Mouse (Mus musculus): ENCODE results near the gene Polr2m.
A peak's percentile ranks its signal among the peaks of the same experiment; 100 is the strongest.

The Polr2m gene

DNA sequence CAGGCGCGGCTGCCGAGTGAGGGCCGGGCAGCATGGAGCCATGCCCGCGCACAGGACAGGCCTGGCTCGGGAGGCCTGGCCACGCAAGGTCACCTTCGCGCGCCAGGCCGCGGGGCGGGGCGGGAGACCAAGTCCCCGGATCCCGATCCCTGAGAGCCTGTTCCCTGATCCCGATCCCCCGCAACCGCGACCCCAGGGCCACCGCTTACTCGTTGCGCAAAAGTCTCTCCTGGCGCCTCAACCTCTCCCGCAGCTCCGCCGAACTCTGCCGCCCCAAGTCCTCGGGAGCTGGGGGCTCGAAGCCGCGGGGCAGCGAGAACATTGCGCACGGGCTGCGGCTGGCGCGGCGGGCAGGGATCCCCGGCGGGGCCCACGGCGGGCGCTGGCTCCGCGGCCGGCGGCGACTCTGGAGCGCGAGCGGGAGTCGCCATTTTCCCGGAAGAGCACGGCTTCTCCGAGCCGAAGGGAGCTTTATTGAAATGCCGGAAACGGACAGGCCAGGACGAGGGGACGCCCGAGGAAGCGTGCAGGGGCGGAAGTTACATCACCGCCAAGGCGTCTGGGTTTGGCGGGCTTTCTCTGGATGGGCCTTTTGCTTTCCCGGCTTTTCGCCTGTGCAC lies at the start of gene Polr2m:
Gene Polr2m, minus strand, starts transcription at position 461 of the 620 bp plus-strand sequence.
- Histone ChIP-seq H3K36me3 (ENCODE audit: control insufficient read depth, insufficient read depth, low read length, poor library complexity, severe bottlenecking) (peaks cover 11% of the 10 kb centered on the region), H3K27me3 (ENCODE audit: control insufficient read depth, insufficient read depth, low read length, poor library complexity, severe bottlenecking) (no peaks in the 10 kb centered on the region)
- DNase-seq (ENCODE audit: low read depth, low spot score): peak; percentile 92

DNA sequence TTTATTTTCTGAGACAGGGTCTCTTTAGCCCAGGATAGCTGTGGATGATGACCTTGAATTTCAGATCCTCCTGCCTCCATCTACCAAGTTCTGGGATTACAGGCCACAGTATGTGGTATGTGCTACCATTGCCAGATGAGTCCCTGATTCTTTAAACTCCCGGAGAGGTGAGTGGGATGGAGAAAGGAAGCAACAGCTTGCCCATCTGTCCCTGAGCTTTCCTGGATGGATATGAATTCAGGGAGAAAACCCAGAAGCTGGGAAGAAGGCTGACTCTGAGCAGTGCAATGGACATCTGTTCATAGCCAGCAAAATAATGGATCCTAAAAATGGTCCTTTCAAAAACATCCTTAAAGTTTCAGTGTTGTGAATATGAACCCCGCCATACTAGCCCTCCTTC lies 49.3 kb upstream of the Polr2m start:
- no peak for DNase-seq (ENCODE audit: low read depth, low spot score)
- Histone ChIP-seq H3K27me3 (ENCODE audit: control insufficient read depth, insufficient read depth, low read length, poor library complexity, severe bottlenecking) (no peaks in the 10 kb centered on the region), H3K36me3 (ENCODE audit: control insufficient read depth, insufficient read depth, low read length, poor library complexity, severe bottlenecking) (no peaks in the 10 kb centered on the region)

DNA sequence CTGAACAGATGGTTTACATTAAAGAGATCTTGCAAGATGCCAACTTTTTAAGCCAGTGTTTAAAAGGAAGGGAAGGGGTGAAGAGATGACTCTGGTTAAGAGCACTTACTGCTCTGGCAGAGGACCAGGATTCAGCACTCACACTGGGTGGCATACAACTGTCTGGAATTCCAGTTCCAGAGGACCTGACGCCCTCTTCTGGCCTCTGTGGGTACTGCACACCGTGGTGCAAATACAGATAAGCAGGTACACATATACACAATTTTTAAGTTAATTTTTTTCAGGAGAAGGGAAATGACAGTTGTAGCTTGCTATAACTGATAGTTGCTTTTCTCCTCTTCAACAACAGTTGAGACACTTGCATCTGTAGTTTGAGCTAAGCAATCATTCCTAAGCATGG lies 44.2 kb upstream of the Polr2m start:
- Histone ChIP-seq H3K27me3 (ENCODE audit: control insufficient read depth, insufficient read depth, low read length, poor library complexity, severe bottlenecking) (no peaks in the 10 kb centered on the region), H3K36me3 (ENCODE audit: control insufficient read depth, insufficient read depth, low read length, poor library complexity, severe bottlenecking) (no peaks in the 10 kb centered on the region)
- DNase-seq (ENCODE audit: low read depth, low spot score): no peak

DNA sequence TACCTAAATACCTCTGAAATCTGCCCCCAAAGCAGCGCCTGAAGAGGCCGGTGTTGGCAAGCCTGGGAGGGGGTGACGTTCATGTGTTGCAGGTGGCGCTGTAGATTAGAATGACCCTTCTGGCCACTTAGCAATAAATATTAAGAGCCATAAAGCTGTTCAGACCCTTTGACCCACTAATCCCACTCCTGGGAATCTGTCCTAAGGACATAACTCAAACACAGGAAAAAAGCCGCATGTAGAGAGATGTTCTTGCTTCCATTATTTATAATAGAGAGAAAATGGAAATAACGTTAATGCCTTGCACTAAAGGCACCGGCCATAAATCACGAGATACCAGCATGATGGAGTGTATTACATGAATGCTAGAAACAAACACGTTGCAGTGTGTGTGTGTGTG lies 41.7 kb upstream of the Polr2m start:
- no peak for DNase-seq (ENCODE audit: low read depth, low spot score)
- Histone ChIP-seq H3K27me3 (ENCODE audit: control insufficient read depth, insufficient read depth, low read length, poor library complexity, severe bottlenecking) (no peaks in the 10 kb centered on the region), H3K36me3 (ENCODE audit: control insufficient read depth, insufficient read depth, low read length, poor library complexity, severe bottlenecking) (no peaks in the 10 kb centered on the region)

DNA sequence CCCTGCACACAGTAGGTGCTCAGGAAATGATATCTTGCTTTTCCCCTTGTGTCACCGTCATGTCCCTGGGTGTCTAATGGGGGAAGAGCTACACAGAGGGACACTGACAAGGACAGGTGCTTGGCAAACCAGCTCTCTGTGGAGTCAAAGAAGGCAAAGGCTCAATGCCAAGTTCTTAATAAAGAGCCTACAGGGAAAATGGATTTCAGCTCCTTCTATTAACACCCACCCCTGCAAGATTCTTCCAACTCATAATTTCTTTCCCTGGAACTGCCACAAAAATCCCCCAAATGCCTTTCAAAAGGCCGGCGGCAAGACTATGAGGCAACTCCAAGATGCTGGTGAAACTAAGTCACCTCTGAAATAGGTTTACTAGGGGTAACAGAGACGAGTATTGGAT lies 38.2 kb upstream of the Polr2m start:
- DNase-seq (ENCODE audit: low read depth, low spot score): no peak
- no peaks in the 10 kb centered on the region for H3K36me3 ChIP-seq (ENCODE audit: control insufficient read depth, insufficient read depth, low read length, poor library complexity, severe bottlenecking)
- H3K27me3 ChIP-seq (ENCODE audit: control insufficient read depth, insufficient read depth, low read length, poor library complexity, severe bottlenecking): no peaks in the 10 kb centered on the region

DNA sequence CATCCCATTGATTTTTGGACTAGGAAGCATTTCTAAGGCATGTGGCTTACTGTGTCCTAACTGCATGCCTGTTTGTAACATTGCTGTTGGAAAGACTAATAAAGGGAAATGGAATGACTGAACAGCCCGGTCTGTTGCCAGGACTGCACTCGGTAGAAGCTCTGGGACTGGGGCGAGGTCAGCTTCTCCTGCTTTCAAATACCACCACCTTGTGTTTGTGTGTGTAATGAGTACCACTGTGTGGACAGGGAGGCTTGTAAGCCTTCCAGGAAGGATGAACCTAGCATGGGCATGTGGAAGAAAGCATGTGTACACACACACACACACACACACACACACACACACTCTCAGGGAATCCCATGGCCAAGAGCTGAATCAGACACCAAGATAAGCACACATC lies 34.1 kb upstream of the Polr2m start:
- no peaks in the 10 kb centered on the region for H3K36me3 ChIP-seq (ENCODE audit: control insufficient read depth, insufficient read depth, low read length, poor library complexity, severe bottlenecking)
- no peak for DNase-seq (ENCODE audit: low read depth, low spot score)
- H3K27me3 ChIP-seq (ENCODE audit: control insufficient read depth, insufficient read depth, low read length, poor library complexity, severe bottlenecking): no peaks in the 10 kb centered on the region

DNA sequence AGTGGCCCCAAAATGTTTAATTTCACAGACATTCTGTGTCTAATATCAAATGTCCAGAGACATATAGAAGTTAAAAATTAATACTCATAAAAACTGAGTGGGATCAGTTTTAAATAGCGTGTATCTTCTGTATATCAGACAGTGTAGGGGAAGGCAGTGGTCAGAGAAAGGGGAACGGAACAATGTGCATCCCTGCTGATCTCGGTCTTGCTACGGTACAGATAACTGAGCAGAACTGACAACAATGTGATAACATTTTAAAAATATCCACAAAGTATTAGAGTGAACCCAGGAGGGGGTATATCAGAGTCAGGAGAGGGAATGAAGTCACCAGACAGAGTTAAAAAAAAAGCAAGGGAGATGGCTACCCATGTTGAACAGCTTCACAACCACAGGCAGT lies 31.8 kb upstream of the Polr2m start:
- Histone ChIP-seq H3K27me3 (ENCODE audit: control insufficient read depth, insufficient read depth, low read length, poor library complexity, severe bottlenecking) (no peaks in the 10 kb centered on the region), H3K36me3 (ENCODE audit: control insufficient read depth, insufficient read depth, low read length, poor library complexity, severe bottlenecking) (no peaks in the 10 kb centered on the region)
- no peak for DNase-seq (ENCODE audit: low read depth, low spot score)

DNA sequence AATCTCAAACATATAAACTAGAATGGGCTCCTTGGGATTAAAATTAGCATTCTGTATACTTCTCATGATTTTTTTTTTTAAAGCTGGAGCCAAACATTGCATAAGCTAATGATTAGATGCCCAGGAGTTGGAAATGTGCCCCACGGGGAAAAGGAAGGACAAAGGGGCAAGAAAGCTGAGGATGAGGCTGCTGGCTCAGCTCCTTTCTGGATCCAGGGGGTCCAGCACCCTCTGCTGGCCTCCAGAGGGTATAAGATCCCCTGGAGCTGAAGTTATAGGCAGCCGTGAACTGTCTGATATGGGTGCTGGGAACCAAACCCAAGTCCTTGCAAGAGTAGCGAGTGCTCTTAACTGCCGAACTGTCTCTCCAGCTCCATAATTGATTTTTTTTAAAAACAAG lies 30.1 kb upstream of the Polr2m start:
- Histone ChIP-seq H3K36me3 (ENCODE audit: control insufficient read depth, insufficient read depth, low read length, poor library complexity, severe bottlenecking) (no peaks in the 10 kb centered on the region), H3K27me3 (ENCODE audit: control insufficient read depth, insufficient read depth, low read length, poor library complexity, severe bottlenecking) (no peaks in the 10 kb centered on the region)
- no peak for DNase-seq (ENCODE audit: low read depth, low spot score)

DNA sequence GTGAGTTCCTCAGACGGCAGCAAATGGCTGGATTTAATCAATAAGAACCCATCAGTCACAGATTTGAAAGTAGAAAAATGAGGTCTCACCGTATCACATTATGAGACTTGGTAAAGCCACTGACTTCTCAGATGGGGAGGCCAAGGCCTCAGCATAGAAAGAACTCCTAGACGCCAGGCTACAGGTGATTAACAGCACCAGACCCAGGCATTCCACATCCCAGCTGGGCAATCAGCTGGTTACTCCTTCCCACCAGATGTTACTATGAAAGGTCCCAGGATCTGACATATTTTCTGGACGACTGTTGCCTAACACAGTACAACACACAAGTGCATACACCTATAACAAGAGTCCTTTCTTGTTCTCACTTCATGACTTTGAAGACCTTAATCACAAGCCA lies 27.8 kb upstream of the Polr2m start:
- no peak for DNase-seq (ENCODE audit: low read depth, low spot score)
- Histone ChIP-seq H3K36me3 (ENCODE audit: control insufficient read depth, insufficient read depth, low read length, poor library complexity, severe bottlenecking) (no peaks in the 10 kb centered on the region), H3K27me3 (ENCODE audit: control insufficient read depth, insufficient read depth, low read length, poor library complexity, severe bottlenecking) (no peaks in the 10 kb centered on the region)

DNA sequence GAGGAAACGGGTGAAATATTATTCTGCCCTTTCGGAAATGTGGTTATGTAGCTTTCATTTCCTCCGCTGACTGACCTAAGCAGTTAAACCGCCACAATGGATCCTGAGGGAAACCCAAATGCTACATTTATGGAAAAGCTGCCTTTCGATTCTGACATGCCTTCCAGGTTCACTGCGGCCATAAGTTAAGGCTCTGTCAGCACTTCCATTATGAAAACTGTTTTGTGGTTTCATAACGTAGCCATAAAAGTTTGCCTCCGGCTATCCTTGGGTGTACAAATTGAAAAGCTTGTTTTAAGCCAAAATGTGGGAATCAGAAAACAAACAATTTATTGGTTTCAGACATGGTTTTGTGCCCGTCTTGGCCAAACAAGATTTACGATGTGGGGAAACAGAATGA lies 27.2 kb upstream of the Polr2m start:
- DNase-seq (ENCODE audit: low read depth, low spot score): no peak
- Histone ChIP-seq H3K36me3 (ENCODE audit: control insufficient read depth, insufficient read depth, low read length, poor library complexity, severe bottlenecking) (no peaks in the 10 kb centered on the region), H3K27me3 (ENCODE audit: control insufficient read depth, insufficient read depth, low read length, poor library complexity, severe bottlenecking) (no peaks in the 10 kb centered on the region)

DNA sequence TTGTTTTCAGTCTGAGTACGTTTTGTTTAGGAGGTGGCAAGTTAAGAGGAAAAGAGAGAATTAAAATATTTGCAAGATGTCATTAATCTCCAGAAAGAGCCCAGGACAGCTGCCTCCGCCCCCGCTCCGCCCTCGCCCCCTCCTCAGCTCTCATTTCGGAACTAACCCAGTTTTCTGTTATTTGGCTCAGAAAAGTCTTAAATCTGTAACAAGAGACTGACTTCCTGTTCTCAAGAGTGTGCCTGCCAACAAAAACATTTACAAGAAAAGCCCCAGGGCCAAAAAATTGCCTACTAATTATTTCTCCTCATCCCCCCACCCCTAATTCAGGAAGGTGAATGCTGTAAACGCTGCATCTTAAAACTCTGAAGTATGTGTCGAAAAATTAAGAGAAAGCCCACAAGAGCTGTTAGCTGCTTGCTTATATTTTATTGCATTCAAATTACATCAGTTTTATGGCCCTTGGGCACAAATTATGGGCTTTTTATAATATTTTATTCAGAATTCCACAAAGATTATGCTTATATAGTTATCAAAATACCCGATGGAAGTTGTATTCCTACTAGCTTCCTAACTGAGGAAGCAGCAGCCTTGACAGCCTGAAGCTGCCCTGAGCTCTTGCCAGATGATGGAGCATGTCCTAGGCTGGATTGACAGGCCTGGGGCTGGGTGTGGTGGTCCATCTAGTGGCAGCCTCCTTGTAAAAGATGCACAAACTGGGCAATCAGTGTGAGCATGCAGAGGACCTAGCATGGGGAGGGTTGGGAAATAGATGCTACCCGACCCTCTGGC lies 12.9 kb upstream of the Polr2m start:
- DNase-seq (ENCODE audit: low read depth, low spot score): no peak
- Histone ChIP-seq H3K36me3 (ENCODE audit: control insufficient read depth, insufficient read depth, low read length, poor library complexity, severe bottlenecking) (no peaks in the 10 kb centered on the region), H3K27me3 (ENCODE audit: control insufficient read depth, insufficient read depth, low read length, poor library complexity, severe bottlenecking) (no peaks in the 10 kb centered on the region)

DNA sequence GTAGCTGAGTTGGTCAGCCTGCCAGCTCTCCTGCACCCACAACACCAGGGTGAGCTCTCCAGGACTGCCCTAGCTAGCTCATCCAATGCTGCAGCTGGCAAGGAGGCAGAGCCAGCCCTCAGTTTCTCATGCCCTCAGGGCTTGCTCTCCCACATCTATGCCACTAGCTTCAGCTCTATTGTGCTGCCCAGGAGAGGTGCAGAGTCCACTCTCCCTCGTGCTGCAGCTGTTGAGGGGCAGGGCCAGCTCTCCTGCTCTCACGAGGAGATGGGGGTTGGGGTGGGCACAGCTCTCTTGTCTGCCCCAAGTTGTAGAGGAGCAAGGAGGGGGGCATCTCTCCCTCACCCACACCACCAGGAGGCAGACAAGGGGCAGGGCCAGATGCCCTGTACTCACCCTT lies 10.9 kb upstream of the Polr2m start:
- Histone ChIP-seq H3K27me3 (ENCODE audit: control insufficient read depth, insufficient read depth, low read length, poor library complexity, severe bottlenecking) (no peaks in the 10 kb centered on the region), H3K36me3 (ENCODE audit: control insufficient read depth, insufficient read depth, low read length, poor library complexity, severe bottlenecking) (no peaks in the 10 kb centered on the region)
- DNase-seq (ENCODE audit: low read depth, low spot score): no peak

DNA sequence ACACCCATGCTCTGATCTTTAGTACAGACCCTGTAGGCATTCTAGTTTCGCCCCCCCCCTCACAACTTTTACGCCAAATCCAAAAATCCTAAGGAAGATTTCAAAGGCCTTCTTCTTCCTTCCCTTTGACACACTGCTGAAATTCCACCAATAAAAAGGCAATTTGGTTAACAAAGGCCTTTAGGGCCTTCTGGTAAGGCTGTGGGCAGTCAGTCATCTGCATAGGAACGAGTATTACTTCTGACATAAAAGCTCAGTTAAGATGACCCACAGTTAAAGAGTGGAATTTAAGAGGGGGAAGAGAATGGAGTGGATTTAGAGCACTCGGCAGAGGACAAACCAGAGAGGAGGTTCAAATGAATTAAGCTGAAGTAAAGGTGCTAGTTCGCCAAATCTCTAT lies 8.0 kb upstream of the Polr2m start:
- DNase-seq (ENCODE audit: low read depth, low spot score): no peak
- no peaks in the 10 kb centered on the region; the same call in 1 of the 2 replicates for H3K36me3 ChIP-seq (ENCODE audit: control insufficient read depth, insufficient read depth, low read length, poor library complexity, severe bottlenecking)

DNA sequence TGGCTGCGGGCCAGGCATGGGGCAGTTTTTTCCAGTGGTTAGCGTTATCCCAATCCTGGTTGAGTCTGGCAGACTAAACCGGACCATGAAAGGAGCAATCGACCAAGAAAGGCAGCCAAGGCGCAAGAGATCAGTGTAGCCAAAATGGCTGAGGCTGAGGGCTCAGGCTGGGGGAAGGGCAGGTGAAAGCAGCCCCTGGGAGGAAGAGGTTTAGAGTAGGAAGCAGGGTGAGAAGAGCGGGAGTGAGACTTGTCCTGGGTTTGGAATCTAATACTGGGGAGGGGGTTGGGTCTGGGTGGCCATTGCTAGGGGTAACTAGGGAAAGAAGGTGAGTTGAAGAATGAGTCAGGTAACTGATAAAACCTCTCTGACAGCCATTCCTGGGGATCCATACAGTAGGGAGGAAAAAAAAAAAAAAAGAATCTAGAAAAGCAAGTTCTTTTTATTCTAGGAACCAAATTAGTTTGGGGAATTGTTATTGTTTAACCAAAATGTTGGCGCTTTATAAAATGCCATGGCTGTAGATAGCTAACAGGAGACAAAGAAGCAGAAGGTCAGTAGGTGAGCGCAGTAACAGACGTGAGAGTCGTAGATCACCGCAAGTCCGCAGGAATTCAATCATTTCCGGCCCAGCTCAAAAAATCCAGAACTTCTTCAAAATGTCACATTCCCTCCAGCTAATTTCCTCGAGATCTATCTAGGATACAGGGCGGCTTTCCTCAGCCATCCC lies 6.7 kb upstream of the Polr2m start:
- DNase-seq (ENCODE audit: low read depth, low spot score): no peak
- Histone ChIP-seq H3K36me3 (ENCODE audit: control insufficient read depth, insufficient read depth, low read length, poor library complexity, severe bottlenecking) (no peaks in the 10 kb centered on the region; the same call in 1 of the 2 replicates), H3K27me3 (ENCODE audit: control insufficient read depth, insufficient read depth, low read length, poor library complexity, severe bottlenecking) (no peaks in the 10 kb centered on the region)

More for the DNA sequence above, 8.0 kb upstream of the Polr2m start:
- H3K27me3 ChIP-seq (ENCODE audit: control insufficient read depth, insufficient read depth, low read length, poor library complexity, severe bottlenecking): no peaks in the 10 kb centered on the region

DNA sequence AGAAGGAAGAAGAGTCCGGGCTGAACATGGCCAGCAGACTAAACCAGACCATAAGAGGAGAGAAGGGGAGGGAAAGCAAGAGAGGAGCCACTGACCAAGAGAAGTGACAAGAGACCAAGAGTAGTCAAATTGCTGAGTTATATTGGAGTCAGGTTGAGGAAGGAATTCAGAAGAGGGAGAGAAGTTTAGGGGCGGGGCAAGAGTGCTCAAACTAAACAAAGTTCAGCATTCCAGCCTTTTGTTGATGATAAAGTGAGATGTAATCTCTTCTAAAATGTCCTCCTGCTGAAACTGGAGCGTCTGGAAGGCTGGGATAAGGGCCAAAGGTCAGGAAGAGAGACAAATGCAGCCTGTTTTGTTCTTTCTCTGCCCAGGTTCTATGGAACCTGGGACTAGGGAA lies 4.3 kb upstream of the Polr2m start:
- Histone ChIP-seq H3K27me3 (ENCODE audit: control insufficient read depth, insufficient read depth, low read length, poor library complexity, severe bottlenecking) (no peaks in the 10 kb centered on the region), H3K36me3 (ENCODE audit: control insufficient read depth, insufficient read depth, low read length, poor library complexity, severe bottlenecking) (no peaks in the 10 kb centered on the region; the same call in 1 of the 2 replicates)
- no peak for DNase-seq (ENCODE audit: low read depth, low spot score)

Data from splenic B cell, adult 2 months (primary cell).